Comparison of ENCODE assay signal across 1 mouse cellular context in the genomic region with DNA sequence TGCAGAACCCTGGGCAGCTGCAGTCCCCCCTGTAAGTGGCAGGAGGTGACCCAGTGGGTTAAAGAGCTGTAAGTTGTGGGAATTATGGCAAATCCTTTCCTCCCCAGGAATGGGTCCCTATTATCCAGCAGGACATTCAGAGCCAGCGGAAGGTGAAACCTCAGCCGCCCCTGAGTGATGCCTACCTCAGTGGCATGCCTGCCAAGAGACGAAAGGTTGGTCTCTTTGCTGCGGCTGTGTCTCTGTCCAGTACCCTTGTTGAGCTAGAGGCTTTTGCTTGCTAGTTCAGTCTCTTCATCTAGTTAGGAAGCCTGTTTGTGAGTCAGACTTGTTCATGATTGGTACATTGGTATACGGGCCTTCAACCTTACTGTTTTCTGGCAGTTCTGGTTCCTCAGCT.
TF ChIP-seq lines count a peak whose summit lies in the region.

No protein-coding gene starts in this region.

TF ChIP-seq in myocyte, 11 proteins besides CTCF, POLR2A, EP300 and RAD21:
- TF ChIP-seq POLR2AphosphoS2 (IDR thresholded peaks at IDR 0.05; ENCODE audit: insufficient read length, low read depth) (peak; percentile 76), CEBPB (IDR thresholded peaks at IDR 0.05; ENCODE audit: insufficient read depth, poor library complexity, severe bottlenecking) (no peak), SRF (IDR thresholded peaks at IDR 0.05; ENCODE audit: control insufficient read depth, insufficient read length, low read depth) (no peak)
TF ChIP-seq in myocyte: peak in this region for 1.
